Mouse (Mus musculus) heart, postnatal 4 days (tissue): ENCODE measurements at regions not wholly inside any gene's neighbourhood (a gene's known extent, or its start where the extent isn't known, plus 50 kb on each side); places are given as distances from the start of the nearest gene placed in this dataset.

Source experiments
- DNase-seq: peaks from one replicate; pipeline ENCODE4 v3.0.0; 2021

- DNase-seq, result no peak
Measured at GRCm38 (mm10) chr12:105898580-105899293, 111.3 kb upstream of the Vrk1 start.

GRCm38 (mm10) chr12:105899294-105899909 is 110.6 kb upstream of the Vrk1 start:
- DNase-seq, result no peak

- no peak for DNase-seq
Measured at GRCm38 (mm10) chr12:105900479-105900878, 109.5 kb upstream of the Vrk1 start.

DNA sequence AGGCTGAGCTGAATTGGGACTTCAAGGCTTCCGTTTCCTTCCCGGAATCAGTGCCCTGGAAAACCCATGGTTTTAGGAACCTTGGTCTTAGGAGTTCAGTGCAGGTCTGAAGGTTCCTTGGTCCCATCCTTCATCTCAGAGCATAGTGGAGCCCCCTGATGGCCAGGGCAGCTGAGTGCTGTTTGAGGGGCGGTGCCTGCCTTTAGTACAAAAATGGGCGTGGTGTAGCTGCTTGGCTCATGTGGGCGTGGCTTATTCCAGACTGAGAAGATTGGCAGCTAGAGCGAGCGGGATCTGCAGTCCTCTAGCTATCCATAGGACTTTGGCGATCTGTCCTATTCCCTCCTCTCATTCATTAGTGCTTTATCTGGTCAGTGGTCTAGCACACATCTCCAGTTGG is 107.0 kb upstream of the Vrk1 start:
- no peak for DNase-seq

DNA sequence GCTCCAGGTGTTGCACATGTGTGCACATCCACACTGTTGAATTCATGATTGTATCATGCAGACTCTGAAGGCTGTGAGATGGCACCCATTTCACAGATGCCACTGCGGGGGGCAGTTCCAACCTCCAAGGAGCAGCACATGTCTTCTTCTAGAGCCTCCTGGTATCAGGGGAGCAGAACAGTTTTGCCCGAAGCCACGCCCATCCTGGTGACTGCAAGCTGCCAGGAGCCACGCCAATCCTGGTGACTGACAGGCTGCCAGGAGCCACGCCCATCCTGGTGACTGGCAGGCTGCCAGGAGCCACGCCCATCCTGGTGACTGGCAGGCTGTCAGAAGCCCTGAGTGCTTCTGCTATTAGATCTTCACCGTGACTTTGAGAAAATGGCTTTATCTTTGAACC is 103.4 kb upstream of the Vrk1 start:
- DNase-seq, result peak; percentile 55

DNA sequence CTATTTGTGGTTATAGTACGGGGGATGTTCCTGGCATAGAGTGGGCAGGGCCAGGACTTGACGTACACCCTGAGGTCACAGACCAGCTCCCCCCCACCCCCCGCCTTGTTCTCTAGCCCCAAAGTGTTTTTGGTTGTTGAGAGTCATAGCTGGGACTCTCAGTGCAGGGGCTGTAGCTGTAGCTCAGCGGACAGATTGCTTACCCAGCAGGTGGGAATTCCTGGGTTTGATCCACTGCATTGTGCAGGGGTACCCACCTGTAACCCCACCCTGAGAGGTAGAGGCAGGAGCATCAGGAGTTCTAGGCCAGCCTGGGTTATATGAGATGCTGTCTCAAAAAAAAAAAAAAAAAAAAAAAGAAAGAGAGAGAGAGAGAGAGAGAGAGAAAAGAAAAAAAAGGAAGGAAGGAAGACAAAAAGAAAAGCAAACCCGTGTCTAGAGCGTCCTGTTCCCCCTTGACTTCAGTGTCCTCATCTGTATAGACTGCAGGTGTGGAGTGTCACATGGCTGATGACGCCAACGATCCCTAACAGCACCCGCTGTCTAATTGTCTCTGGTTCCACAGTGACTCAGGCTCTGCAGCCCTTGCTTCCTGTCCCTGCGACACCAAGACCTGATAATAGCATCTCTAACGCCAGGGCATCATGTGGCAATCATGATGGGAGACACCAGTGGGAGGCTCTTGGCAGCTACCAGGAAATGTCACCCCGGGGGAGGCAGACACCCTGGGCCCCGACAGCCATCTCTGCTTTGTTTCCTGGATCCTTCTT is 102.0 kb upstream of the Vrk1 start:
- no peak for DNase-seq

- no peak for DNase-seq
Measured at GRCm38 (mm10) chr12:105911556-105911955, 98.5 kb upstream of the Vrk1 start.

DNA sequence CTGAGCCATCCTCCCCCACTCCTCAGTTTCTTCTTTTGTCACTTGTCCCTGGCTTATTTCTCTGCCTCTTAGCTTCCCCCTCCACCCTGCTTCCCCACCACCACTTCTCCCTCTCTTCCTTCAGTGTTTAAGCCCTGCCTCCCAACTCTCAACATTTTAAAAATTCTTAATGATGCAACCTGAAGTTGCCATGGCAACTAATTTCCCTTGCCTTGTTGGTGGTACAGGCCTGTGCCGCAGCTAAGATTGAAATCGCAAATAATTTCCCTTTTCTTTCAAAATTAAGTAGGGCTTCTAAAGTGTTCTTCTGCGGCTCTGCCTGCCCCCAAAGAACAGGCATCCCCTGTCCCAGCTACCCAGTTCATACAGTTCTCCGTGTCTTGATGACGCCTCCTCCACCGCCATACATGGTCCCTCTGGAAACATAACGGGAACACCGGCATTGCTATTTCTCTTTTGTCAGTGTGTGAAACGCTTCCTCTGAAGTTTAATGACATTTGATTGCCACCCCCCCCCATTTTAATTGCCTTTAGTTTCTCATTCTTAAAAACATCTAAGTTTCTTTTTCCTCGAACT is 92.6 kb upstream of the Vrk1 start:
- DNase-seq, result no peak

DNA sequence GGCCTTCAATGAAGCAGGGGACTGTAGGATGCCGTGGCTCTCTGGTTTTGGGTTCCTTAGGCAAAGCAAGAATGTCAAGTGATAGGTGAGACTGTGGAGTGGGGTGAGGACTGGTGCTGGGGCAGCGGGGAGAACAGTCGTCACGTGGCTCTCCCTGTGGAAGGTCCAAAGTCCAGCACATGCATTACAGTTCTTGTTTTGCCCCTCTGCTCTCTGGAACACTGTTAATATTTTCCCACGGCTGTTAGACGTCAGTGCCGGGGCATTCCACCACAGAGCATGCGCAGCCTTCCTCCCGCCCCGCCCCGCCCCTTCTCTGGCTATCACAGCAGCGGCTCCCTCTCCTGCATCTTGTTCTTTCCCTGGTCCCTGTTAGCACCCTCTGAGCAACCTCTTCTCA is 91.3 kb upstream of the Vrk1 start:
- no peak for DNase-seq

DNA sequence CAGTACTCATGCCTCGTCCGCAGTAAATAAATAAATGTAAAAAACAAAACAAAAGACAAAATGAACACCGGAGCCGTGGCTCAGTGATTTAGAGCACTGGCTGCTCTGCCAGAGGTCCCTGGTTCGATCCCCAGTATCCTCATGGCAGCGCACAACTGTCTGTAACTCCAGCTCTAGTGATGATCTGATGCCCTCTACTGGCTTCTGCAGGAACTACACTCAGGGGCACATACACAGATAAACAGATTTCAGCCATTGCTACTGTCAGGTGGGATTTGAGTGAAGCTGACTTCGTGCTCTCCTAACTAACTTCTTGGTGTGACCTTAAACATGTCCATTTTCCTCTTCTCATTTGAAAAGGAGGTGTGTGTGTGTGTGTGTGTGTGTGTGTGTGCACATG is 82.8 kb upstream of the Vrk1 start:
- DNase-seq, result no peak

DNA sequence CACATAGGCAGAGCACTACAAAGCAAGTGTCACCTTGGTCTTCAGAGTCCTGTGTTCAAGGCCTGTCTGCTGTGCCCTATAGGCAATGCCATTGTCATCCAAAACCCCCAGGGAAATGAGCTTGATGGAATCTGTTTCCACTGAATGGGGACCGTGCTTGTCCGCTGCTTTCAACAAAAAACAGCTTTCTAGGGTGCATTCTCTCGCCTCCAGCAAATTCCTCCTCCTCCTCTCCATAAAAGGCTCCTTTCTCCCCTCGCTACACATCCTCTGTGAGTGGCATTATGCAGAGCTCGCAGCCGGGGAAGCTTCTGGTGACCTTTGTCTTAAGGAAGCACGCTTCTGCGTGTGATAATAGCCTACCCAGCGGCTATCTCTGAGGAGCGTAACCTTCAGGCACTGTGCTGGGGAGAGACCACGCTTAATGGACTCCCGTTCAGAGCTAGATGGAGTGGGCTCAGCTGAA is 80.5 kb upstream of the Vrk1 start:
- no peak for DNase-seq

DNA sequence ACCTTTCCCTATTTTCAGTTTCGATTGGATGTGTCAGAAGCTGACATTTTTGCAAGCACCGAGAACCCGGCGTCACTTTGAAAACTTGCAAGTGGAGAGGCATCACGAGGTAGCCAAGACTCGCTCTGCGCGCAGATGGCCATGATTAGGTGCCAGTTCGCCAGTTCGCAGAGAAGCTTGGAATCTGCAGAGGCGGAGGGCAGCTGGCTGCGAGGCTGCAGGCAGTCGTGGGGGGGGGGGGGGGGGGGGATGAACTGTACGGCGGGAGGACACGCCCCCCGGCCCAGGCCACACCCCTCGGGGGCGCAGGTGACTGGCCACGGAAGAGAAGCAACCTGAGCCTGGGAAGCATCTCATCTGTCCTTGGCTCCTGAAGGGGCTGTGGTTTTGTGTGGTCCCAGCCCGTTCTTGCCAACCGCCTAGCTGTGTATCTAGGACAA is 74.6 kb upstream of the Vrk1 start:
- DNase-seq, result peak; percentile 5

DNA sequence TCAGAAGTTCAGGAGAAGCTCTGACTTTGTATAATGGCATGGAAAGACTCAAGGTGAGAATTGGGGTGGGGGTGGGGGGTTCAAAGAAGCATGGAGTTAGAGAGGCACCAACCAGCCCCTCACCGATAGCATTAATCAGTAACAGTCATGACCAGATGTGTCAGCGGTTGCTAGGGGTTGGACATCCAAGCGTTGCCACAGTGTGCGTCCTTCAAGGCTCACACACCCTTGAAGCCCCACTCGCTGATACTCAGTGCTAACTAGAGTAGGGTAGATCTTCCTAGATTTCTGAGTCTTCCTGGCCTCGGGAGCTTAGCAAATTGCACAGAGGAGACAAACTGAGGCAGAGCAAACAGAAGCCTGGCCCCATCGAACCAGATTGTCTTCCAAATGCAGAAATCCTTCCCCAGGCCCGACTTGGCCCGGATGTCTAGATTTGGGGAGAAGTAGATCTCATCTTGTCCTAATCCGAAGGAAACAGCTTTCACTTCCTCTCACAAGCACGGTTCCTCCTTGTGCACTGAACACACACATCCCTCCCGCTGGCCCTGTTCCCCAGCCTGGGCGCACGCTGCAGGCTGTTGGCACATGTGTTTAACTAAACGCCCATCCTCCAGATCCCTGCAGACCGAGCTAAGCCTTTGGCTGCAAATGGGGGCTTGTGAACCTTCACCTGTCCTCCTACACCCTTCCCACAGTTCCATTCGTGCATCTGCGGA is 73.1 kb upstream of the Vrk1 start:
- peak; percentile 17 for DNase-seq

- no peak for DNase-seq
Measured at GRCm38 (mm10) chr12:105942136-105943076, 67.6 kb upstream of the Vrk1 start.

GRCm38 (mm10) chr12:105943077-105943433 is 67.0 kb upstream of the Vrk1 start:
- DNase-seq, result no peak

DNA sequence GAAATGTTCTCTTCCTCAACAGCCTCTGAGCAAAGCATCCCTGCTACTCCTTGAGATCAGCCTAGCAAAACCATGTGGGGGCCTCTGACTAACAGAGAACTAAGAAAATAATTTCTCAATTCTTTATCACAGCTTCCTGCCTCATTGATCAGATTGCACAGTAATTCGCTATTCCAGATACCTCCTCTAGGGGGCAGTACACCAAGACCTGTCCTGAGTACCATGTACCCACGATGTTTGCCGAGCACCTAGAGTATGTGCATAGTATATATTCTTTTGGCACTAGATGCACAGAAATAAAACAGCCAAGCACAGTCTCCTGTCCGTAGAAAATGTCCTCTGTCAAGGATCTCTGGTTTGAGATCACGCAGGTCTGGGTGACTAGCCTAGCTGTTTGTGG is 62.7 kb upstream of the Vrk1 start:
- DNase-seq, result no peak

GRCm38 (mm10) chr12:105948322-105948721 is 61.7 kb upstream of the Vrk1 start:
- DNase-seq, result no peak

DNA sequence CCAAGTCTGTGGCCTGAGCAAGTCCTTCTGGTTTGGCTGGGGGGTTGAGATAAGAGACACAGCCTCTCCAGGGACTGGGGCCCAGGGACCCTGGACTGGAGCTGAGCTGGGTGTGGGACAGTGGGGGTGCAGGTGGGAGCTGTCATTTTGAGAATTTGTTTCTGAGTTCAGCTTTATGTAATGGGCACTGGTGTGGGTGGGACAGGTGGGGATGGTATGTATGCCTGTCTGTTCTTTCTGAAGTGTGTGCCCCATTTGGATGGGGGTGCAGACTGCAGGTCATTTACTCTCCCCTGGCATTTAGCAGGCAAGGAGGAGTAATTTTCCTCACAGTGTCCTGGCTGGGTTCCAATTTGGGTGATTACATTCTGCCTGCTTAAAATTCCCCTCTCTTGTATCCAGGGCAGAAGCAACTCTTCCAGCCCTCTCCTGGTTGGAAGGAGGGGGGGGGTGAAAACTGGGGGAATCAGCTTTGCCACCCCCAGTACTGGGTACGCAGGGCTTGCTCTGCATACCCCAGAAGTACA is 54.2 kb upstream of the Vrk1 start:
- DNase-seq, result peak; percentile 39

- no peak for DNase-seq
Measured at GRCm38 (mm10) chr12:105959756-105960155, 50.3 kb upstream of the Vrk1 start.
